Mouse (Mus musculus): ENCODE results near the gene Fmo5.

Fmo5 gene

DNA sequence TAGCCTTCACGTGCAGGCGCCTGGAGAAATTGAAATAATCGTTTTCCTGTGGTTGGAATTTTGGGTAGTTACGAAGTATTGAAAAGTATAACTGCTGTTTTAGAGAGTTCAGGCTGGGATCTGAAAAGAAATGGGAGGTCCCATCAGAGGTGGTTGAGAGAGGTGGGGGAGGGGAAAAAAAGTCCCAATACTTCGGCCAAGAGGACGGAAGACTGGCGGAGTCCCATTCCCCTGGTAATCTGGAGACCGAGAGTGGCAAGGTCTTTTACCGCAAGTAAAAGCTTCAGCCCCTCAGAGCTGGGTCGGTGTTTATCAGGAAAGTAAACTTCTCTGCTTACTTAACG is 53.5 kb downstream of the Fmo5 start:
- DNase-seq: no peak

DNA sequence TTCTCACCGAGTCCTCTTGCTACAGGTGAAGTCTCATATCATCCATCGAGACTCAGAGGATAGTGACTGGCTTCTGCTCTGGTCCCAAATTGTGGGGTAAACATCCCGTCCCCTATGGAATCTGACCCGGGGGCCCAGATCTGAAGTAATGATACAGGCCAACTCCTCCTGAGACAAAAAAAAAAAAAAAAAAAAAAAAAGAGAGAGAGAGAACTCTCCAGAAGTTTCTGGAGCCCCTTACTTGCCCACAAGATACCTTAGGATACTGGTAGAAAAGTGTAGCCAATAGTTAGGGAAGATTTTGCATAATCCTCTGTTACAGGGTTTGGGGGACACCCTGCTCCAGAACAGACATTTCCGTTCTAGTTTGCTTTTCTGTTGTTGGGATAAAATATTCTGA is 54.0 kb downstream of the Fmo5 start:
- DNase-seq: no peak

DNA sequence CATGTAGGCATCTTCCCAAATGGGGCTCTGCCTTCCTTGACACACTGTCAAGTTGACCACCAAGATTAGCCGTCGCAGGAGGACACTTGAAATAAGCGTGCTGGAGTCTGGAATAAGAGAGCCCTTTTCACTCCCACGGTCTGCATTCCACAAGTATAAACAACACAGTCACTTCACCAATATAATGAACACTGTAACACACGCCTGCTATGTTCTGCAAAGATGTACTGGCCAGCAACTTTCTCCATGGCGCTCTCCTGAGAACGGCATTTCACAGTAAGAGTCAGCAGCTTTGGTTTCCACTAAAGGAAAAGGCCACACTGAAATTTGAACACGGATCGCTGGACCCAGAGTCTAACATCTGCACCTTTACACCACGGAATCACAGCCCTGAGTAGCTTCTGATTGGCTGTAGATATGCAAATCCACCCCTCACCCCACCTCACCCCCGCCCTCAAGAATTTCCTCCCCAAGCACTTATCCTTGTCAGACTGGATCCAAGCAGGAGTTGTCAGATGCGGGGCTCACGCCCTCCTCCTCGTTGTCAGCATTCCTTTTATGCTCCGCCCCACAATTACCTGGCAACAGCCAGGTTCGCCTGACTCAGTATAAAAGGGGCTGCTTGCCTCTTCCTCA is 55.1 kb downstream of the Fmo5 start:
- DNase-seq: no peak

DNA sequence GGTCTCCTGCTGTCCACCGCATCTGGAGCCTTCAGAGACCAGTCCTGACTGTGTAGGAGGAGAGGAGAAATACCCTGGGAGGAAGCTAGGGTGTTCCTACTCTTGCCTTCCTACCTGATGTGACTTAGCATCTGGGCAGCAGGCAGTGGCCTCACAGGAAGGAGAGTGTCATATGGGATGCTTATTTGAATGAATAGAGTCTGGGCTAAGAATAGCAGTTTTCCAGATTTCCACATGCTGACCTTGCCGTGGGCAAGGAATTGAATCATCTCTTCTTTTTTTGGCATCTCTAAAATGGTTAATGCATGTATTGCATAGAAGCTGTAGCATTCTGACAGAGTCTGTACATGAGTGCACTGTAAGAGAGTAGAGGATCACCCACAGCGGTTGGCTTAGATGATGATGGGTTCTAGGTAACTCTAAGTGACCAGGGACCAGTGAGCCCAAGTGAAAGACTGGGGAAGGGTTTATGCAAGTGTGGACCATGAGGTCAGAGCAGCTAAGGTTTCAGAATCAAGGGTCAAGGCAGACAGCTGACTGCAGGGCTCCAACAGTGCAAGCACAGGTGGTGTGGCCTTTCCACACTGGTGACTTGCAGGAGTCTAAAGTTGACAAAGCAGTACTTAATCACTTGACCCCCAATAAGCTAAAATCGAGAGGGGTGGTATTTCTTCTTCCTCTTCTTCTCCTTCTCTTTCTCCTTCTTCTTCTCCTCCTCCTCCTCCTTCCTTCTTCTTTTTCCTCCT is 57.9 kb downstream of the Fmo5 start:
- DNase-seq: no peak

DNA sequence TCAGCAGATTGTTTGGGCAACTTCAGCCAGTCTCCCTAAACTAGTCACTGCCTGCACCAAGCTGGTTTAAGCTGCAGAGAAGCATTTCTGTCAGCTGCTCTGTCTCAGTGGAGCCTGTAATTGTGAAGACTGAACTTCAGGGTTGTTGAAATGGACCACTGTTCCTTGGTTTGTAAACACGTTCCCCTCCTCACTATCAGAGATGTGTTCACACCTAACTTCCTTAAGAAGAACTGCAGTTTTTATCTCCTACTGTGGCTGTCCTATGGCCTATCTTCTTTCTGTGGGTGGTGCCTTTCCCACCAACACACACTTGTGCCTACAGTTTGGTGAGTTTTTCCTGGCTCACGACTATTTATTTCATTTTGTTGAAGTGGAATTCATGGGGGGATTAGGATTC is 60.7 kb downstream of the Fmo5 start:
- DNase-seq: no peak

DNA sequence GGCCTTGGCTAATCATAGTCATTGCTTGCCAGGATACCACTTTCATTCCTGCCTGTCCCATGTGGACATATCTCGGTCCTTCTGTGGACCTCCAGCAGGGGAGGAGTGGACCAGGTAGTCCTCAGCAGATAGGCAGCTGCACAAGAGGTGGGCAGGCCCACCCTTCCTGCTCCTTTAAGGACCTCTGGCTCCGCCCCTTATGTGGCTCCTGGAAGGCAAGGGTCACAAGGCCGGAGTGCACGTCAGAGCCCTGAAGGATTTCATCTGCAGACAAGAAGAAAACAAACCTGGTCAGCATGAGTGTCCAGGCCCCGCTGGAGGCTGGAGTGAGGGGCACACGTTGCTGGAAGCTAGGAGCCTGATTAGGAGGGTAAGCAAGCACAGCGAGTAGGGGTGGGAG is 62.0 kb downstream of the Fmo5 start:
- no peak for DNase-seq

DNA sequence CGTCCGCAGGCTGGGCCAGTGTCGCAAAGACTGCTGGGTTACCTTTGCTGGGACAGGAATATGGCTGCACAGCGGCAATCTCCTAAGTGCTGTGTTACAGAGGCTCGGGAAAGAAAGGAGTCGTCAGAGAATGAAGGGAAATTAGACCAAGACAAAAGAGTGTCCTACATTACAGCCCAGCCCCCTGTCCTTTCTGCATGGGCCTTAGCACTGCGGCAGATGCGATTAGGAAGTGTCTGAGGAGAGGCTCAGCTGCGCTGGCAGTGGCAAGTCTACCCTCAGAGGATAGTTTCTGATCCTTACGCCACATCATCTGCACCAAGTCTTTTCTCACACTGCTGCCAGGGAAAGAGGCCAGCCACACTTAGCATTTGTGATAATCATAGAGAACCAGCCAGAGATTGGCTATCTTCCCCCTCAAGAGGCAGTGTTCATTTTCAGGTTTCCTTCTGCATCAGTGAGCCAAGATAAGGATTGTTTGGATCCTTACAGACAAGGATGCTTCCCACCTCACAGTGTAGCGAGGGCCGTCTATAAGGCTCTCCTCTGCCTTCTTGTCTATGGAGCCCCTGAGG is 62.9 kb downstream of the Fmo5 start:
- DNase-seq: no peak

DNA sequence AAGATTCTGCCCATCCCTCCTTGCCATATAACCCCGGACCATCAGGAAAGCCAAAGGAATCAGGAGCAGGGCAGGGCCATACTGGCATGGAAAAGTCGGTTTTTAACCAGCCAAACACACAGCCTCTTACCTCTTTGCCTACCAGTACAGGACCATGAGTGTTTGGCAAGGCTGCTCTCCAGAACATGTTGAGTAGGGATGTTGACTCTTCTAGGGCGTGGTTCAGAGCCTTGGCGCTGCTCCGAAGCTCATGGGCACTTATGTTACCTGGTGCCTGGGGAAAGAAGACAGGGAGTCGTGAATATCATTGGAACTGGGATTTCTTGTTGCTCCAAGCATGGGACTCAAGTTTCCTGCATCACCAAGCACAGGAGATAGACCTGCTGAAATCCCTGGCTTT is 65.2 kb downstream of the Fmo5 start:
- DNase-seq: no peak

DNA sequence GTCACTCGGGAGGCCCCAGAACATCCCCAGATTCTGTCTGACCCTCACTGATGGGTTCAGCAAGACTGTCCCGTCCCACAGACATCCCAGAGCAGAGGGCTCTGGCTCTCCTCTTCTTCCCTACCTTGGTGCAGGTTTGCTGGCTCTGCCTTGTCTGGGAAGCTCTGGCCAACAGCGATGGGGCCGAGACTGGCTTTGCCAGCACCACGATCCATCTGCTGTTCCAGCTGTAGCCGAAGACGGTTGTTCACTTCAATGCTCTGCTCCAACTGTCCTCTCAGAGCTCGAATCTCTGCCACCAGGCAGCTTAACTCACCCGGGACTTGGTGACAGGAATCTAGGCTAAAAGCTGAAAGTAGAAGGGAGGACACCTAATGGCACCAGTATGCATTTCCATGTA is 68.3 kb downstream of the Fmo5 start:
- DNase-seq: no peak

DNA sequence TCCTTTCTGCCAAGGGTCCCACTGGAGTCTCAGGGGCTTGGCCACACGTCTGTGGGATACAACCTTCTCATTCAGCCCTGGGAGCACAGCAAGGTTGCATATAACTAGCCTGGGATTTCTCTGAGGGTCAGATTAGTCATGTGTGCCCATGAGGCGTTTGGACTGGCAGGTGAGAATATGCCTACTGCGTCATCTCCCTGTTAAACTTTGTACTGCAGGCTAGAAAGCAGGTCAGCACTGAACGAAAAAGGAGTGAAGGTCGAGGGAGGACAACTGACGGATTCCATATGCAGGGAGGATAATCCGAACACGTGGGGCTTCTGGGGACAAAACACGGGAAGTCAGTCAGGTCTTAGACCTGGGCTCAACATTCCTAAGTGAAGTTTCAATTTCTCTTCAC is 68.7 kb downstream of the Fmo5 start:
- no peak for DNase-seq

DNA sequence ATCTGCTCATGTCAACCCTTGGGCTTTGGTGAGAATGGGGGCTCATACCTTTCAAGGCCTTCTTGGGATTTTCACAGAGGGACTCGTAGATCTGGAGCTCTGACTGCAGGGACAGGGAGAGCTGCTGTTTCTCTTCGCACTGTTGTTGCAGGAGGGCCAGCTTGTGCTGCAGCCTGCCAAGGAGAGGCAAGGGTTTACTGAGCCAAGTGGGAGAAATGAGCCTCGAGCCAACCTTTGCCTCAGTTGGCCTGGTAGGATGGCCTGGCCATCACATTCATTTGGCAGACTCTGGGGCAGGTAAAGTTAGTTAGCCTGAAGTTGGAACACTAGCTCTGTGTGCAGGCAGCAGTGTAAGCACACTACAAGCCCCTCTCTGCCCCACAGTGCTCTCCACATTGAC is 70.5 kb downstream of the Fmo5 start:
- DNase-seq: no peak

DNA sequence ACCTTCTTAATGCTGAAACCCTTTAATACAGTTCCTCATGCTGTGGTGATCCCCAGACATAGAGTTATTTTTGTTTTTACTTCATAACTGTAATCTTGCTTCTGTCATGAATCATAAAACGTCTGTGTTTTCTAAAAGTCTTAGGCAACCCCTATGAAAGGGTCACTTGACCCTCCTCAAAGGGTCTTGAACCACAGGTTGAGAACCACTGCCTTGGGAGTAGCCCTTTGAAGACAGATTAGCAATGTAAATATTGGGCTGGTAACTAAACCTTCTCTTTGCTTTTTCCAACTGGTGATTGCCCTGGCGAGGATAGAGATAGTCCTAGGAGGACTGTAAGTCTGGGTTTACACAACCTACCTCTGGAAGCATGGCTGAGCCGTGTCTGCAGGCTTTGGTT is 72.6 kb downstream of the Fmo5 start:
- DNase-seq: no peak

DNA sequence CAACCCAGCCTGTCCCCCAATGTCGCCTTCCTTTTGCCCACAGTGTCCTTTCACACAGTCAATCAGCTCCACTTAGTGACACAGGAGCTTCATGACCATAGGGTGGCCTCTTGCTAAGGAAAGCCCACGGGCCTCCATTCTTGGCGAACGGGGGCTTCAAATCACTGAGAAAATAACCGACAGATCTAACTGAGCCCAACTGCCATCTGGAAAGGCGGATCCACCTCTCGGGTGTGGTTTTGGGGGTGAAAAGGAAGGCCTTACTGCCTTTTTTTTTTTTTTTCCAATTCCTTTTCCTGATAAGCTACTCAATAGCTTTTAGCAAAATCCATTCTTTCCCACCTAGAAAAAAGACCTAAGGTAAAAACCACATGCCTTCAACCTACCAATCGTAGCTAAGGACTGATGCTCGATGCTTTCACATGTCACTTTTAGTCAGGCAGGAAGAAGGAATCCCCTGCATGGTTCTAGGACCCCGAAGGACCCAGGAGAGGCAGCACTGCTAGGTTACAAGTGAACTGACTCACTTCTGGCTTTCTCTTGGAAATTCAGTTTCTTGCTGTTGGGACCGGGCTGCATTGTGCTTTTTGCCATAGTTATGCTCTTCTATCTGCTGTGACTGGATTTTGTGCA is 74.0 kb downstream of the Fmo5 start:
- no peak for DNase-seq

All from cerebellum, postnatal 25 days (tissue).